Comparison of ENCODE assay signal across 23 mouse cellular contexts in genomic region chr9:118045011-118045533, GRCm38 (mm10). TPM values are rescaled to one million over a fixed set of nuclear protein-coding genes. Genes with fewer than 3 reads are reported as not detected.
A peak's percentile ranks its signal among the peaks of the same experiment; 100 is the strongest.
DNase-seq lines count a peak whose midpoint lies in the region; ATAC-seq and TF ChIP-seq lines count a peak whose summit lies in the region.
"Had no signal": no experiment of that assay in that cellular context is flagged by ENCODE, and none has a peak within 500 bp of the region (broad histone marks: within the 10 kb centered on the region; RNA-seq: fewer than 3 reads in every experiment).

No protein-coding gene starts in this region.

- no peak overlapping the region for H3K27ac ChIP-seq in heart, embryonic 12.5 days (ENCODE audit: poor library complexity, severe bottlenecking)
- H3K27ac ChIP-seq in midbrain, embryonic 14.5 days (replicated peaks; ENCODE audit: low read depth, low read length) = no peak overlapping the region
- H3K27ac ChIP-seq in midbrain, embryonic 10.5 days (replicated peaks) = no peak overlapping the region
- H3K27ac ChIP-seq in hindbrain, embryonic 14.5 days = no peak overlapping the region
- H3K27ac ChIP-seq: forebrain, embryonic 10.5 days; forebrain, embryonic 13.5 days; heart, embryonic 13.5 days; hindbrain, embryonic 15.5 days had no signal

- no peaks in the 10 kb centered on the region for H3K27me3 ChIP-seq in heart, embryonic 12.5 days (replicated peaks)
- no peaks in the 10 kb centered on the region for H3K27me3 ChIP-seq in midbrain, embryonic 14.5 days (ENCODE audit: control insufficient read depth, insufficient read depth, low read length)
- no peaks in the 10 kb centered on the region for H3K27me3 ChIP-seq in midbrain, embryonic 10.5 days (ENCODE audit: low read depth, poor library complexity, severe bottlenecking)
- H3K27me3 ChIP-seq in hindbrain, embryonic 14.5 days (ENCODE audit: control insufficient read depth, insufficient read depth, low read length) = no peaks in the 10 kb centered on the region
- H3K27me3 ChIP-seq: CH12.LX; forebrain, embryonic 13.5 days; heart, embryonic 13.5 days; hindbrain, embryonic 15.5 days had no signal

- TF ChIP-seq POLR2A in brain, embryonic 14.5 days (IDR thresholded peaks at IDR 0.05; ENCODE audit: borderline replicate concordance, extremely low read depth, insufficient read depth, insufficient read length, poor library complexity, severe bottlenecking) = no peak

- peaks cover 11% of the 10 kb centered on the region for H3K36me3 ChIP-seq in heart, embryonic 12.5 days
- peaks cover 17% of the 10 kb centered on the region for H3K36me3 ChIP-seq in midbrain, embryonic 14.5 days (ENCODE audit: control insufficient read depth, insufficient read depth, low read length)
- H3K36me3 ChIP-seq in midbrain, embryonic 10.5 days = peaks cover 27% of the 10 kb centered on the region
- H3K36me3 ChIP-seq in hindbrain, embryonic 14.5 days (replicated peaks; ENCODE audit: control insufficient read depth, insufficient read depth) = peaks cover 18% of the 10 kb centered on the region

- no peak for TF ChIP-seq CTCF in brain, embryonic 14.5 days (IDR thresholded peaks at IDR 0.05; ENCODE audit: borderline replicate concordance, extremely low read depth, insufficient read depth, insufficient read length)

- DNase-seq in heart, adult 11 months = peak; percentile 55
- peak; percentile 11 for DNase-seq in midbrain, embryonic 14.5 days
- DNase-seq in midbrain, embryonic 10.5 days (ENCODE audit: low spot score) = no peak
- peak; percentile 65 for DNase-seq in R1 (ENCODE audit: low read depth, low spot score)
- peak; percentile 2 for DNase-seq in brain, embryonic 14.5 days (ENCODE audit: low read depth)
- no peak for DNase-seq in hindbrain, embryonic 14.5 days (ENCODE audit: low spot score)
- DNase-seq in gastrocnemius, postnatal 25 days = no peak
- DNase-seq: adrenal gland, postnatal 10 days; adrenal gland, postnatal 36 days; B cell, adult 2 months; cerebellum, adult 18-20 months; cerebellum, adult 9-10 months; cerebellum, postnatal 14 days; gastrocnemius, postnatal 10 days; heart, postnatal 14 days; heart, postnatal 4 days had no signal

- ATAC-seq in heart, embryonic 12.5 days (ENCODE audit: insufficient number of reproducible peaks, low FRiP score) = no peak
- ATAC-seq in midbrain, embryonic 14.5 days (ENCODE audit: low FRiP score, low TSS enrichment) = no peak
- no peak for ATAC-seq in hindbrain, embryonic 14.5 days (ENCODE audit: low FRiP score)
- ATAC-seq: forebrain, embryonic 13.5 days; forebrain, embryonic 16.5 days had no signal

- peaks cover 10% of the 10 kb centered on the region for H3K4me1 ChIP-seq in heart, embryonic 12.5 days (replicated peaks)
- H3K4me1 ChIP-seq in midbrain, embryonic 14.5 days (ENCODE audit: control insufficient read depth, insufficient read depth, low read length) = peaks cover 17% of the 10 kb centered on the region
- peaks cover 14% of the 10 kb centered on the region for H3K4me1 ChIP-seq in midbrain, embryonic 10.5 days
- H3K4me1 ChIP-seq in hindbrain, embryonic 14.5 days (replicated peaks; ENCODE audit: control insufficient read depth, insufficient read depth, low read length) = peaks cover 23% of the 10 kb centered on the region

- H3K4me3 ChIP-seq in heart, embryonic 12.5 days = no peak overlapping the region
- no peak overlapping the region for H3K4me3 ChIP-seq in midbrain, embryonic 14.5 days (replicated peaks; ENCODE audit: low read depth, low read length)
- no peak overlapping the region for H3K4me3 ChIP-seq in midbrain, embryonic 10.5 days
- no peak overlapping the region for H3K4me3 ChIP-seq in hindbrain, embryonic 14.5 days (replicated peaks; ENCODE audit: low read length)
- H3K4me3 ChIP-seq: forebrain, embryonic 10.5 days; forebrain, embryonic 13.5 days; heart, embryonic 13.5 days; hindbrain, embryonic 15.5 days had no signal

- 45% methylated on average over 1 of the region's 1 CpGs for WGBS in heart, embryonic 12.5 days
- 51% methylated on average over 1 of the region's 1 CpGs for WGBS in midbrain, embryonic 14.5 days
- 61% methylated on average over 1 of the region's 1 CpGs for WGBS in midbrain, embryonic 10.5 days
- 68% methylated on average over 1 of the region's 1 CpGs for WGBS in hindbrain, embryonic 14.5 days

- H3K9me3 ChIP-seq in heart, embryonic 12.5 days (replicated peaks) = no peaks in the 10 kb centered on the region
- no peaks in the 10 kb centered on the region for H3K9me3 ChIP-seq in midbrain, embryonic 14.5 days (ENCODE audit: control insufficient read depth, low read length)
- no peaks in the 10 kb centered on the region for H3K9me3 ChIP-seq in midbrain, embryonic 10.5 days (replicated peaks)
- H3K9me3 ChIP-seq in hindbrain, embryonic 14.5 days (ENCODE audit: control insufficient read depth, low read length) = no peaks in the 10 kb centered on the region
- H3K9me3 ChIP-seq: forebrain, embryonic 10.5 days; forebrain, embryonic 13.5 days; heart, embryonic 13.5 days; hindbrain, embryonic 15.5 days had no signal

- no peak overlapping the region for H3K9ac ChIP-seq in heart, embryonic 12.5 days
- no peak overlapping the region for H3K9ac ChIP-seq in midbrain, embryonic 14.5 days (replicated peaks; ENCODE audit: low read length)
- H3K9ac ChIP-seq in hindbrain, embryonic 14.5 days = no peak overlapping the region
- H3K9ac ChIP-seq: forebrain, embryonic 13.5 days; heart, embryonic 13.5 days; hindbrain, embryonic 15.5 days had no signal

- H3K4me2 ChIP-seq in heart, embryonic 12.5 days = no peak overlapping the region
- no peak overlapping the region for H3K4me2 ChIP-seq in midbrain, embryonic 14.5 days (ENCODE audit: low read length)
- H3K4me2 ChIP-seq in hindbrain, embryonic 14.5 days (replicated peaks) = no peak overlapping the region
- H3K4me2 ChIP-seq: forebrain, embryonic 13.5 days; heart, embryonic 13.5 days; hindbrain, embryonic 15.5 days had no signal

RNA-seq across cellular contexts. Expression of gene Azi2, which starts 4.8 kb away (rescaled TPM):
- polyA plus RNA-seq in heart, embryonic 12.5 days (2016; fragmentation: Nextera tagmentation; extraction: Ambion mirVana) = 72.2 and 73.3 TPM in 2 replicates
- 80.3 and 89.7 TPM in 2 replicates for polyA plus RNA-seq in midbrain, embryonic 14.5 days (2014; fragmentation: Nextera tagmentation; extraction: Ambion mirVana)
- polyA plus RNA-seq in midbrain, embryonic 10.5 days (2016; fragmentation: Nextera tagmentation; extraction: Ambion mirVana) = 57.5 and 63.1 TPM in 2 replicates
- 49.3 and 56.1 TPM in 2 replicates for polyA plus RNA-seq in brain, embryonic 14.5 days (2012; rRNA removed)
- 81.6 and 89.4 TPM in 2 replicates for polyA plus RNA-seq in hindbrain, embryonic 14.5 days (2014; fragmentation: Nextera tagmentation; extraction: Ambion mirVana)
- 10 to 100 TPM; 28.6 to 31.7 TPM for total RNA-seq in gastrocnemius, postnatal 25 days (2021)

Comparison
In these comparisons a context has a peak if more than half of its experiments do, and no peak if none do; other contexts are left out.
1. DNase-seq: peak in heart, adult 11 months (single experiment), midbrain, embryonic 14.5 days (single experiment), R1 (single experiment) and brain, embryonic 14.5 days (single experiment); none in midbrain, embryonic 10.5 days (single experiment), hindbrain, embryonic 14.5 days (single experiment) and gastrocnemius, postnatal 25 days (single experiment).